Mouse (Mus musculus): ENCODE data around the gene Glp2r.

The Glp2r gene

GRCm38 (mm10) chr11:67642421-67642820 lies 128.5 kb downstream of the Glp2r start:
- in situ Hi-C loops (cut with MboI; ENCODE audit: low sequenced_read_pairs) = no loop called here

DNA sequence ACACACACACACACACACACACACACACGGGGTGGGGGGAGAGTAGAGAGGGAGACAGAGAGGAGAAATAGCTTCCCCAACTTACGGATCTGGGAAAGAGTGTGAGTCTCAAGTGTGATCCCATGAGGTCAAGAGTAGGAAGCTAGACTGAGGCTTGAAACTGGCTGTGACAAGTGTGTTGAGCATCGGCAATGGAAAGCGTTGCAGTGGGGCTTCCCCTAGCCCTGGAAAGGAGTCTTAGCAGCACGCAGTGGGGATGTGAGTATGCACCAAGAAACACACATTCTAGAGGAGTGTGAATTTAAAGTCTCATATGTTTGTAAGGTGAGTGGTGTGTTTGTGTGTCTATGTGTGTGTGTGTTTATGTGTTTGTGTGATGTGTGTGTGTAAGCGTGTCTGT lies 130.7 kb downstream of the Glp2r start:
- in situ Hi-C loops (cut with MboI; ENCODE audit: low sequenced_read_pairs) = no loop called here

- in situ Hi-C loops (cut with MboI; ENCODE audit: low sequenced_read_pairs) = no loop called here
Measured at GRCm38 (mm10) chr11:67638401-67638800, 132.6 kb downstream of the Glp2r start.

- in situ Hi-C loops (cut with MboI; ENCODE audit: low sequenced_read_pairs) = no loop called here
Measured at GRCm38 (mm10) chr11:67636905-67637586, 133.9 kb downstream of the Glp2r start.

GRCm38 (mm10) chr11:67636201-67636600 lies 134.8 kb downstream of the Glp2r start:
- in situ Hi-C loops (cut with MboI; ENCODE audit: low sequenced_read_pairs) = no loop called here

- in situ Hi-C loops (cut with MboI; ENCODE audit: low sequenced_read_pairs) = no loop called here
Measured at GRCm38 (mm10) chr11:67633620-67634229, 137.2 kb downstream of the Glp2r start.

GRCm38 (mm10) chr11:67632906-67633305 lies 138.0 kb downstream of the Glp2r start:
- in situ Hi-C loops (cut with MboI; ENCODE audit: low sequenced_read_pairs) = no loop called here

DNA sequence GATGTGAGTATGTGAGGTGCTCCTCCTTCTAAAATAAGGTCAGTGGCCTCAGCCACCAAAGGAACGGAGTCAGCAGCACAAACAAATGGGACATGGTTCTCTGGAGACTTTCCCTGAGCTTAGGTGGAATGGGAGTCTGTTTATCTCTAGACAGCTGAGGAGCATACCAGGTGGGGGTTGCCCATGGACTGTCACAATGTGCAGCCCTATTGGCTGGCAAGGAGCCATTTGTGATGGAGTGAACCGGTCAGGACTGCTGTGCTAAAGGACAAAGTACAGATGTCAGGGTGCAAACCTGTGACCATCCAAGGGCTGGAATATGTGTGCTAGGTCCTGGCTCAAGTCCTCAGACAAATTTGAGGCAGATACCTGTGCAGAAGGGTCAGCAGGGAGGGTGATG lies 142.4 kb downstream of the Glp2r start:
- in situ Hi-C loops (cut with MboI; ENCODE audit: low sequenced_read_pairs) = no loop called here

- in situ Hi-C loops (cut with MboI; ENCODE audit: low sequenced_read_pairs) = no loop called here
Measured at GRCm38 (mm10) chr11:67627179-67627578, 143.8 kb downstream of the Glp2r start.

DNA sequence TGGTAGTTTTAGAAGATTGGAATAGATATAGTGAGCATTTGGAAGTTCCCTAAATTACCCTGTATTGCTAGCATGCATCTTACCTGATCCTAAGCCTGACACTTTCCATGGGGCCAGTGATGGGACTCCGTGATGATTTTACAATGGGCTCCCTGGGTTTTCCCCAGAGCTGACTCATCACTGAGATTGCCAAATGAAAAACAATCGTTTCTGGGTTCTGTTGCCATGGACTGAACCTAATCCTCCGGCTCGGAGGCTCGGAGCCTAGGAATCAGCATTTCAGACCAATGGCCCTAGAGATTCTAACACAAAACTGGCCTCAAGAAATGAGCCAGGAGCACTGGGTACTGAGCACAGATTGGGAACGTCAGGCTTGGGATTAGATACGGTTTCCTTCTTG lies 148.6 kb downstream of the Glp2r start:
- in situ Hi-C loops (cut with MboI; ENCODE audit: low sequenced_read_pairs) = no loop called here

GRCm38 (mm10) chr11:67616557-67617239 lies 154.3 kb downstream of the Glp2r start:
- in situ Hi-C loops (cut with MboI; ENCODE audit: low sequenced_read_pairs) = no loop called here

DNA sequence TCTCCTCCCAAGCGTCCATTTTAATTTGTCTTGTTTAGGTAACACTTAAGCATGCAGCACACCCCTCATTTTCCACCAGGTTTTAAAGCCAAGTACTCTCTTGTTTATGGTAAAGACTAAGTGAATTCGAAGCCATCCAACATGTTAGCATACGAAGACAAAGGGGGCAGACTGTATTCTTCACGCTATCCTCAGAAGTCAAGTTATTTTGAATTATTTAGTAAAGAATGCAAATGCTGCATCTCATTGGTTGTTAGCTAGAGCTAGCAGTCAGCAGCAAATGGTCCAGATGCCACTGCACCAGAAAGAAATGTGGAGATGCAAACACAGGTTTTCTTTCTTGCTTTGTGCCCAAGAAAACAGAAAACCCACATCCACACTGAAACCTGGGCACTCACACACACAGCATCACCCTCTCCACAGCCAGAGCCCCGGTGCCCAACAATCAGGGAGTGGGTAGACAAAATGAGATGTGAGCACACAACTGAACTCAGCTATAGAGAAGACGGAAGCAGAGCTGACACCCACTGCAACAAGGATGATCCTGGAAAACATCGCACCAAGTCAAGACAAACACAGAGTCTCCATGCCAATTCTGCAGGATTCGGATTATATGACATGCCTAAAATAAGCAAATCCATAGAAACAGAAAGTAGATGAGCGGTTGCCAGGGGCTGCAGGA lies 158.7 kb downstream of the Glp2r start:
- in situ Hi-C loops (cut with MboI; ENCODE audit: low sequenced_read_pairs) = no loop called here
